Mouse (Mus musculus): ENCODE measurements around the gene Ndufaf2.

DNA sequence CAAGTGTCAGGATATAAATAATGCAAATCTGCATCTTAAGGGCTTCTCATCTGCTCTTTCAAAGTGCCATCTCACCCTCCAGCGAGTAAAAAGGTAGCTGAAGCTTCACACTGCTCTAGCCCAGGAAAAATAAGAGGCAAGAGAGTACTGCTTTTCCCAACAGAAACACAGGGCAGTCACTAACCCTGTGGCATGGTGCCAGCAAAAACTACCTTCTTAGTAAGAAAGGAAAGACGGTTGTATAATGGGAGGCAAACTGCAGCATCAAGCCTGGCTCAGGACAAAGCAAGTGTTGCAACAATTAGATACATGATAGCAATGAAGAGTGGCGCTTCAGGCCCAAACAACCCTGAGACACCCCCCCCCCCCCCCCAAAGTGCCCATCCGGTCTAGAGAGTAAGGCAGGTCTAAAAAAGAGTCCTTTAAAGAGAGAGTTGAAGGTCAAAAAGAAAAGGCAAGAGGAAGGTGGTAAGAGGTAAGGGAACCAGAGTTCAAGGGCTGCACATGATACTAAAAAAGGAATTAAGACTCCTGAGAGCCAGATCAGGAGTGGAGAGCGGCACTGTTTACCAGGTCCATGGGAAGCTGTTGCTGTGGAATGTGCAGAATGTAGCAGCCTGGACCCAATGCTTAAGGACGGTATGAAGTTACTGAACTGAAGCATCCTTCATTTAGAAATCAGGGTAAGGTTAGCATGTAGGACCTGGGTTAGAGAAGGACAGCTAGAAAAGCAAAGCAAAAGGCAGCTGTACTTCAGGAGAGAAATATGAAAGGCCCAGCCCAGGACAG lies 26.2 kb downstream of the Ndufaf2 start:
- TF ChIP-seq CTCF (IDR thresholded peaks at IDR 0.05; ENCODE audit: extremely low read depth, insufficient read length, insufficient replicate concordance, low read depth, low read length) (no peak), POLR2A (IDR thresholded peaks at IDR 0.05; ENCODE audit: low read depth, low read length) (no peak)

Measured in small intestine, adult 2 months (tissue).